Mouse (Mus musculus): ENCODE measurements around the gene Osbpl8. TPM values are rescaled to one million over a fixed set of nuclear protein-coding genes. Genes with fewer than 3 reads are reported as not detected.

The Osbpl8 gene
- total and polyA plus RNA-seq, 2 experiments from 2014 or later, result 16.6 to 89.5 TPM

DNA sequence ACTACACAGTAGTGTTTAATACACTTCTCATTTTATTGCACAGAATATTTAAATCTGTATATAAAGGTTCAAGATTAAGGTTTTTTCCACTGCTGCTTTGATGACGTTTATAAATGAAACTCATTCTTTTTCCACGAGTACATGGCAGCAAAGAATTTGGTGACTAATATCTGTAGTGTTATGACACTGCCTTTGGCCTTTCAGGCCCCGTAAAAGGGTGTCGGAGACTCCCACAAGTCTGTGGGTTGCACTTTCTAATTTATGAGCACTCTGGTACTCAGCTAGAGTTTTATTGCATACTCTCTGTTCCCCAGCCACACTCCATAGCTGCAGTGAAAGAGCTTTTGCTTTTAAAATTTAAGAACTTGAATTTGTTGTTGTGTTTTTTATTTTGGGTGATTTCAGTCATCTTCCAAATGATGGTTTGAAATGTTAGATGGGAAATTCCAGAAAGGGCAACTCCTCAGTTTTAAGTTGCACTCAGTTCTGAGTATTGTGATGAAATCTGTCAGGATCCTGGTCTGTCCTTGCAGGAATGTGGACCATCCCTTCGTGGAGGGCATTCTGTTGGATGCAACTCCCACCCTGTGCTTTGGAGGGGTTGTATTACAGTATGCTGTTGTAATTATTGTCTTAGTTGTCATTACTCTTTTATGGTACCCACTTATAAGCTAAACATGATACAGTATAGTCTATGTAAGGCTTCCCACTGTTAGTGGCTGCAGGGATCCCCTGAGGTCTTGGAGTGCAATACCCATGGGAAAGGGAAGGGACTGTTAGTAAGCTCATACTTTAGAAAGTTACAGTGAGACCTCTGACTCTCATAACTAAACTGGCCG, 70.1 kb downstream of the Osbpl8 start:
- H3K4me2 ChIP-seq (ENCODE audit: low read depth), result no peak overlapping the region

DNA sequence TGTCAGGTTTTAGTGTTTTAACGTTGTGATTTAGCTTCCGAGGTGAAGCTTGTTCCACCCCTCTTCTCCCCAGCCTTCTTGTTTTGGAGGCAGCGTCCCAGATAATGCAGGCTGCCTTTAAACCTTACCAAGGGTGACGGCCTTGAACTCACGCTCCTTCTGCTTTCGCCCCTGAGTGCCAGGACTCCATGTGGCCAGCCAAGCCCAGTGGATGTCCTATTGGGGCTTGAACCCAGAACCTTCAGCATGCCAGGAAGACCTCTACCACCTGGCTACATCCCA, 70.7 kb downstream of the Osbpl8 start:
- no peak overlapping the region for H3K4me3 ChIP-seq (ENCODE audit: low read depth, low read length)
- no peaks in the 10 kb centered on the region for H3K27me3 ChIP-seq (ENCODE audit: insufficient read depth, low read length)
- H3K27ac ChIP-seq (ENCODE audit: low read depth, low read length), result no peak overlapping the region
- 96% methylated on average over 6 of the region's 6 CpGs for WGBS
- DNase-seq (no peak), ATAC-seq (no peak)
- no peak overlapping the region for H3K9ac ChIP-seq
- no peaks in the 10 kb centered on the region for H3K36me3 ChIP-seq (ENCODE audit: insufficient read depth)
- no peaks in the 10 kb centered on the region for H3K9me3 ChIP-seq (ENCODE audit: low read length)
- no peak overlapping the region for H3K4me2 ChIP-seq (ENCODE audit: low read depth)
- H3K4me1 ChIP-seq (ENCODE audit: insufficient read depth), result no peaks in the 10 kb centered on the region
- no peak for TF ChIP-seq CTCF (IDR thresholded peaks at IDR 0.05; ENCODE audit: low read depth)

More for the DNA sequence above, 70.1 kb downstream of the Osbpl8 start:
- Histone ChIP-seq H3K27me3 (ENCODE audit: insufficient read depth, low read length) (no peaks in the 10 kb centered on the region), H3K9ac (no peak overlapping the region), H3K4me3 (ENCODE audit: low read depth, low read length) (no peak overlapping the region), H3K4me1 (ENCODE audit: insufficient read depth) (no peaks in the 10 kb centered on the region), H3K27ac (ENCODE audit: low read depth, low read length) (no peak overlapping the region), H3K9me3 (ENCODE audit: low read length) (no peaks in the 10 kb centered on the region), H3K36me3 (ENCODE audit: insufficient read depth) (no peaks in the 10 kb centered on the region)
- TF ChIP-seq CTCF (IDR thresholded peaks at IDR 0.05; ENCODE audit: low read depth), result no peak
- no peak for DNase-seq
- 87% methylated on average over 6 of the region's 6 CpGs for WGBS
- ATAC-seq, result no peak

DNA sequence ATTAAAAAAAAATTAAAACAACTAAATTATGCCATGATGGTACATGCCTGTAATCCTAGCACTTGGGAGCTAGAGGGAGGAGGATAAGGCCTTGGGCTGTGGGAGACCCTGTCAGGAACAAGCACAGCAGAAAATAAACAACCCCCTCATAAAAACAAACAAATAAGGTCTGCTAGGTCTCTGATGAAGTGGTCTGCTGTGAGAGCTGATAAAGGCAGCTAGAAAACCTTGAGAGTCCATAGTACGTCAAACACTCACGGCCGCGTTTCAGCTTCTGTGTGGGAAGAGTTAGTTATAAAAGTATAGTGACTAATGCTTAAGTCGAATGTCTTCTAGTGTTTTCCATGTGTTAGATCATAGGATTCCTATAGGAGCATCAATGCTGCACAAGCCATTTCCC, 72.9 kb downstream of the Osbpl8 start:
- Histone ChIP-seq H3K4me1 (ENCODE audit: insufficient read depth) (no peaks in the 10 kb centered on the region; the same call in 1 of the 2 replicates), H3K9me3 (ENCODE audit: low read length) (no peaks in the 10 kb centered on the region), H3K27me3 (ENCODE audit: insufficient read depth, low read length) (no peaks in the 10 kb centered on the region), H3K9ac (no peak overlapping the region), H3K4me3 (ENCODE audit: low read depth, low read length) (no peak overlapping the region), H3K36me3 (ENCODE audit: insufficient read depth) (no peaks in the 10 kb centered on the region), H3K4me2 (ENCODE audit: low read depth) (no peak overlapping the region), H3K27ac (ENCODE audit: low read depth, low read length) (no peak overlapping the region)
- DNase-seq (no peak), ATAC-seq (no peak)
- TF ChIP-seq CTCF (IDR thresholded peaks at IDR 0.05; ENCODE audit: low read depth), result no peak
- 88% methylated on average over 5 of the region's 5 CpGs for WGBS

DNA sequence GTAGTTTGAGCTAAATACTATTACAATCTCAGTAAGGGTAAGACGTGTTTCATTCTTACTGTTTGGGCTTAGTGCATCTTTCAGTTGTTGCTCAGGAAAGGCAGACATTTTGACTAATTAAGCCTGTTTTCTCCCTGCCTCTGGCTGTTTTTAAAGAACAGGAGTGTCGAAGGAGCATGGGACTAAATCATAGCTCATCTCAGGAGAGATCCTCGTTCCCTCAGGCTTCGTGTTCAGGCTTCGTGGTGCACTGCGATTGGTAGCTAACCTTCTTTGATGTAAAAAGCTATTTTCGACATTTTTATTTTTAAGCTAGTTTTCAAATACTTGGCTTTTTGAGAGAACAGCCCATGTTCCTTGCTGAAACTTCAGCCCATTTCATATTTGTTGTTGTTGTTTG, 78.1 kb downstream of the Osbpl8 start:
- WGBS, result 65% methylated on average over 7 of the region's 7 CpGs
- H3K9ac ChIP-seq, result no peak overlapping the region
- no peak overlapping the region for H3K4me2 ChIP-seq (ENCODE audit: low read depth)
- no peaks in the 10 kb centered on the region for H3K36me3 ChIP-seq (ENCODE audit: insufficient read depth)
- ATAC-seq (no peak), DNase-seq (no peak)
- no peaks in the 10 kb centered on the region; the same call in 1 of the 2 replicates for H3K4me1 ChIP-seq (ENCODE audit: insufficient read depth)
- no peaks in the 10 kb centered on the region for H3K9me3 ChIP-seq (ENCODE audit: low read length)
- TF ChIP-seq CTCF (IDR thresholded peaks at IDR 0.05; ENCODE audit: low read depth), result no peak
- no peak overlapping the region for H3K27ac ChIP-seq (ENCODE audit: low read depth, low read length)
- no peaks in the 10 kb centered on the region for H3K27me3 ChIP-seq (ENCODE audit: insufficient read depth, low read length)
- H3K4me3 ChIP-seq (ENCODE audit: low read depth, low read length), result no peak overlapping the region

DNA sequence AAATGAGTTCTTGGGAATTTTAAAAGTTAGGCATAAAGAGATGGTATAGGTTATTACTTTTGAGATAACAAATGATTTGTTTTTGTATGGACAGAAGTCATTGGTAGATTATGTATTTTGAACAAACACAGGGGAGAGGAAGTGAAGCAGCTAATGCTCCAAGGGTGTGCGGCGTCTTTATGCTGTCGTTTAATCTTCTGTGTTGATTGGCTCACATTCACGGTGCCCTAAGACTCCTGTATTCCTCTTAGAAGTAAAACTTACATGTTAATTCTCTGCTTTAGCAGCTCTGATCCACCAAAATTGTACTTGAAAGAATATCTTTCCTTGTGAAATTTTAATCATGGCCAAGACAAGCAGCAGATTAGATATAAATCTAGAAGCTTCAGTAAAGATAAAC, 83.1 kb downstream of the Osbpl8 start:
- Histone ChIP-seq H3K9ac (peak overlapping the region; percentile 50), H3K4me2 (ENCODE audit: low read depth) (peak overlapping the region; percentile 51), H3K27ac (ENCODE audit: low read depth, low read length) (0 out of 2 replicates have a peak overlapping the region, but pooled peaks have one; percentile 74), H3K4me3 (ENCODE audit: low read depth, low read length) (peak overlapping the region; percentile 41), H3K4me1 (ENCODE audit: insufficient read depth) (peaks cover 5% of the 10 kb centered on the region; the same call in 1 of the 2 replicates), H3K9me3 (ENCODE audit: low read length) (no peaks in the 10 kb centered on the region), H3K27me3 (ENCODE audit: insufficient read depth, low read length) (no peaks in the 10 kb centered on the region), H3K36me3 (ENCODE audit: insufficient read depth) (no peaks in the 10 kb centered on the region)
- peak; percentile 34 for DNase-seq
- 5% methylated on average over 4 of the region's 4 CpGs for WGBS
- no peak for TF ChIP-seq CTCF (IDR thresholded peaks at IDR 0.05; ENCODE audit: low read depth)
- peak; percentile 61; the same call in 1 of the 2 replicates for ATAC-seq

DNA sequence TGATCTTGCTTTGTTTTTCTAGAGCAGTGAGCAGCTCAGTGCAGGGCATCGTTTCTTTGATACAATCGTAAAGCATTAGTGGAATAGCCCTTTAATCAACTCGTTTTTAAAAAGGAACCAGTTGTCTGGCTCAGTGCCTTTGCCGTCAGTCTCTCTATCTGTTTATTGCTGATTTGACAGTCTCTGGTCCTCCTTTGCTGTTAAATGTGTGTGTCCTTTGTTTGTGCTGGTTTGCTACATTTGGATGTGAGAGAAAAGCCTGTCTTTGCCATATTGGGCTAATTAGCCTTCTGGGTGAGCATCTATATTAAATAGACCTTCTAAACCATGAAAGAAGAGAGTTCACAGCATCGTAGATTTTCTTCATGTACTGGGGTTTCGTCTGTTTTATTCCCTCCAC, 83.6 kb downstream of the Osbpl8 start:
- 6% methylated on average over 6 of the region's 6 CpGs for WGBS
- DNase-seq, result peak; percentile 54
- H3K36me3 ChIP-seq (ENCODE audit: insufficient read depth), result no peaks in the 10 kb centered on the region
- TF ChIP-seq CTCF (IDR thresholded peaks at IDR 0.05; ENCODE audit: low read depth), result no peak
- peaks cover 5% of the 10 kb centered on the region; the same call in 1 of the 2 replicates for H3K4me1 ChIP-seq (ENCODE audit: insufficient read depth)
- H3K4me2 ChIP-seq (ENCODE audit: low read depth), result peak overlapping the region; percentile 51
- ATAC-seq, result peak; percentile 55
- H3K27ac ChIP-seq (ENCODE audit: low read depth, low read length), result peak overlapping the region; percentile 74
- H3K4me3 ChIP-seq (ENCODE audit: low read depth, low read length), result peak overlapping the region; percentile 41
- H3K9ac ChIP-seq, result peak overlapping the region; percentile 50
- H3K27me3 ChIP-seq (ENCODE audit: insufficient read depth, low read length), result no peaks in the 10 kb centered on the region
- no peaks in the 10 kb centered on the region for H3K9me3 ChIP-seq (ENCODE audit: low read length)

DNA sequence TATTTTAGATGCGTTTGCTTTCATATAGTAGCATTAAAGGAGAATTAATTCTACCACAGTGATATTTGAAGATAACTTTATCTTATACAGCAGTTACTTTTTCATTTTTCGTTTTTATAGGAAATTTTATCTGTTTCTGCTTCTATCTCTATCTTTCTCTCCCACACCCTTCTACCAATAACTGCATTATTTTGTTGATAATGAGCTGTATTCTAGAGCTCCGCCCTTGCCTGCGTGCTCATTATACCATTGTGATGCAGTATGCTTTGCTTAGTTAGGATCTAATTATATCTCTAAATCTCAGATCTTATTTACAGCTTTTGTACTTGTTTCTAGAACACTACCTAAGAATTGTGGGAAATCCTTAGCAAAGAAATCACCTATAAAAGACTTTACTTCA, 85.6 kb downstream of the Osbpl8 start:
- ATAC-seq (no peak), DNase-seq (no peak)
- TF ChIP-seq CTCF (IDR thresholded peaks at IDR 0.05; ENCODE audit: low read depth), result no peak
- WGBS, result 63% methylated on average over 4 of the region's 4 CpGs
- H3K36me3 ChIP-seq (ENCODE audit: insufficient read depth), result no peaks in the 10 kb centered on the region
- H3K27me3 ChIP-seq (ENCODE audit: insufficient read depth, low read length), result no peaks in the 10 kb centered on the region
- no peak overlapping the region for H3K27ac ChIP-seq (ENCODE audit: low read depth, low read length)
- no peaks in the 10 kb centered on the region for H3K9me3 ChIP-seq (ENCODE audit: low read length)
- H3K4me2 ChIP-seq (ENCODE audit: low read depth), result no peak overlapping the region; the same call in 1 of the 2 replicates
- H3K4me1 ChIP-seq (ENCODE audit: insufficient read depth), result peaks cover 5% of the 10 kb centered on the region; the same call in 1 of the 2 replicates
- no peak overlapping the region for H3K4me3 ChIP-seq (ENCODE audit: low read depth, low read length)
- no peak overlapping the region for H3K9ac ChIP-seq
